Mouse (Mus musculus): ENCODE data around the gene Myzap. TPM values are rescaled to one million over a fixed set of nuclear protein-coding genes. Genes with fewer than 3 reads are reported as not detected.

Myzap gene
- total and polyA plus RNA-seq, 2 experiments from 2014 or later = 1.7 to 2.0 TPM

GRCm38 (mm10) chr9:71617363-71617762, 25.2 kb upstream of the Myzap start:
- Histone ChIP-seq H3K9me3 (ENCODE audit: low read length) (no peaks in the 10 kb centered on the region), H3K36me3 (ENCODE audit: insufficient read depth) (no peaks in the 10 kb centered on the region), H3K9ac (no peak overlapping the region), H3K4me3 (ENCODE audit: low read depth, low read length) (no peak overlapping the region), H3K4me1 (ENCODE audit: insufficient read depth) (no peaks in the 10 kb centered on the region), H3K27me3 (ENCODE audit: insufficient read depth, low read length) (no peaks in the 10 kb centered on the region), H3K27ac (ENCODE audit: low read depth, low read length) (no peak overlapping the region), H3K4me2 (ENCODE audit: low read depth) (no peak overlapping the region)
- WGBS = 64% methylated on average over 8 of the region's 8 CpGs
- no peak for DNase-seq
- TF ChIP-seq CTCF (IDR thresholded peaks at IDR 0.05; ENCODE audit: low read depth) = peak; percentile 59
- no peak for ATAC-seq

- H3K36me3 ChIP-seq (ENCODE audit: insufficient read depth) = no peaks in the 10 kb centered on the region
- DNase-seq = peak; percentile 86
- peak; percentile 91 for TF ChIP-seq CTCF (IDR thresholded peaks at IDR 0.05; ENCODE audit: low read depth)
- H3K27ac ChIP-seq (ENCODE audit: low read depth, low read length) = no peak overlapping the region
- no peaks in the 10 kb centered on the region for H3K27me3 ChIP-seq (ENCODE audit: insufficient read depth, low read length)
- no peak overlapping the region for H3K9ac ChIP-seq
- peak; percentile 60 for ATAC-seq
- H3K9me3 ChIP-seq (ENCODE audit: low read length) = no peaks in the 10 kb centered on the region
- no peak overlapping the region for H3K4me3 ChIP-seq (ENCODE audit: low read depth, low read length)
- no peak overlapping the region for H3K4me2 ChIP-seq (ENCODE audit: low read depth)
- WGBS = 4% methylated on average over 3 of the region's 3 CpGs
- no peaks in the 10 kb centered on the region for H3K4me1 ChIP-seq (ENCODE audit: insufficient read depth)
These were observed 24.0 kb upstream of the Myzap start for GRCm38 (mm10) chr9:71616185-71616584.

DNA sequence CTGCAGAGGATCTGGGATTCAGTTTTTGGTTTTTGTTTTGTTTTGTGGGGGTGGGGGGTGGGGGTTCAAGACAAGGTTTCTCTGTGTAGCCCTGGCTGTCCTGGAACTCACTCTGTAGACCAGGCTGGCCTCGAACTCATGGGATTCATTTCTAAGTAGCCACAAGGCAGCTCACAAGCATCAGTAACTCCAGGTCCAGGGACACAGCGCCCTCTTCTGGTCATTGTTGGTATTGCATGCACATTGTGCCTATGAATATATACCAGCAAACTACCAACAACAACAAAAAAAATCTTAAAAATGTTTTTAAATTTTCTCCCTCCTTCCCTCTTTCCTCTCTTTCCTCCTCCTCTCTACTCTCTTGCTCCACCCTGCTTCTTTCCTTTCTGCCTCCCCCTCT, 22.5 kb upstream of the Myzap start:
- no peak overlapping the region for H3K9ac ChIP-seq
- no peak overlapping the region for H3K4me3 ChIP-seq (ENCODE audit: low read depth, low read length)
- no peak overlapping the region for H3K4me2 ChIP-seq (ENCODE audit: low read depth)
- DNase-seq (peak; percentile 29), ATAC-seq (no peak)
- TF ChIP-seq CTCF (IDR thresholded peaks at IDR 0.05; ENCODE audit: low read depth) = peak; percentile 70
- H3K27me3 ChIP-seq (ENCODE audit: insufficient read depth, low read length) = no peaks in the 10 kb centered on the region
- no peaks in the 10 kb centered on the region for H3K36me3 ChIP-seq (ENCODE audit: insufficient read depth)
- no peak overlapping the region for H3K27ac ChIP-seq (ENCODE audit: low read depth, low read length)
- 28% methylated on average over 2 of the region's 2 CpGs for WGBS
- H3K9me3 ChIP-seq (ENCODE audit: low read length) = no peaks in the 10 kb centered on the region
- no peaks in the 10 kb centered on the region for H3K4me1 ChIP-seq (ENCODE audit: insufficient read depth)

DNA sequence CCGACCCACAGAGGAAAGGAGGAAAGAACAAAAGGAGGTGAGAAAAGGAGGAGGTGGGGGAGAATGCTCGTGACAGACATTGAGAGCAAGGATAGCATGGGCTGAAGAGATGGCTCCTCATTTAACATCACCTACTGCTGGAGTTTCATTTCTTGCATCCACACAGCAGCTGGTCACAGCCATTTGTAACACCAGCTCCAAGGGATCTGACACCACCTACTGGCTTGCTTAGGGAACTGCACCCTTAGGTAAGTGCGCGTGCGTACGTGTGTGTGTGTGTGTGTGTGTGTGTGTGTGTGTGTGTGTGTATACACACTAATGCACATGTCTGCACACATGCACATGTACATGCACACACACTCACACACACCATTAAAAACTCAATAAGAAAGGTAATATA, 20.8 kb upstream of the Myzap start:
- WGBS = 88% methylated on average over 6 of the region's 6 CpGs
- Histone ChIP-seq H3K4me3 (ENCODE audit: low read depth, low read length) (no peak overlapping the region), H3K27ac (ENCODE audit: low read depth, low read length) (no peak overlapping the region), H3K27me3 (ENCODE audit: insufficient read depth, low read length) (no peaks in the 10 kb centered on the region), H3K4me2 (ENCODE audit: low read depth) (no peak overlapping the region), H3K4me1 (ENCODE audit: insufficient read depth) (no peaks in the 10 kb centered on the region), H3K9me3 (ENCODE audit: low read length) (no peaks in the 10 kb centered on the region), H3K9ac (no peak overlapping the region), H3K36me3 (ENCODE audit: insufficient read depth) (no peaks in the 10 kb centered on the region)
- ATAC-seq = no peak
- TF ChIP-seq CTCF (IDR thresholded peaks at IDR 0.05; ENCODE audit: low read depth) = peak; percentile 73
- no peak for DNase-seq

GRCm38 (mm10) chr9:71611876-71612275, 19.7 kb upstream of the Myzap start:
- Histone ChIP-seq H3K4me1 (ENCODE audit: insufficient read depth) (no peaks in the 10 kb centered on the region), H3K9ac (no peak overlapping the region)
- WGBS = 72% methylated on average over 4 of the region's 4 CpGs

DNA sequence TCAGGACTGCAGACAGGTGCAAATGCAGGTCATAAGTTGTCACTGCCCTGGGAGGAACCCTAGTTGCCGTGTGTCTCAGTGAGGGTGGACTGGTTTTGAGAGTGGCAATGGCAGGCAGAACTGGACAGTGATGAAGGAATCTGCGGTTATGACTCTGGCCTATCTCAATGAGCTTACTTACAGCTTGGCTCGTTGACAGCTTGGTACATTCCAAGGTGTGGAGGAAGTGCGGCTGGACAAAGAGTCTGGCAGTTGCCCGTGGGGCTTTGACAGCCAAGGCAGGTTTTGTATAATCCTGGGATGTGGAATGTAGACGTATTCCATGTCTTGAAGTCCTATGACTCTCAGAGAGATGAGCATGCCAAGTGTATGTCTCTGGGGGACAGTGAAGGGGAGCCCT, 16.9 kb upstream of the Myzap start:
- H3K9me3 ChIP-seq (ENCODE audit: low read length) = no peaks in the 10 kb centered on the region
- DNase-seq = no peak
- no peaks in the 10 kb centered on the region for H3K36me3 ChIP-seq (ENCODE audit: insufficient read depth)
- H3K4me3 ChIP-seq (ENCODE audit: low read depth, low read length) = no peak overlapping the region
- H3K4me1 ChIP-seq (ENCODE audit: insufficient read depth) = no peaks in the 10 kb centered on the region
- 82% methylated on average over 6 of the region's 6 CpGs for WGBS
- no peak for TF ChIP-seq CTCF (IDR thresholded peaks at IDR 0.05; ENCODE audit: low read depth)
- H3K27me3 ChIP-seq (ENCODE audit: insufficient read depth, low read length) = no peaks in the 10 kb centered on the region
- H3K4me2 ChIP-seq (ENCODE audit: low read depth) = no peak overlapping the region
- no peak overlapping the region for H3K27ac ChIP-seq (ENCODE audit: low read depth, low read length)
- H3K9ac ChIP-seq = no peak overlapping the region
- ATAC-seq = no peak

More at GRCm38 (mm10) chr9:71611876-71612275, 19.7 kb upstream of the Myzap start:
- TF ChIP-seq CTCF (IDR thresholded peaks at IDR 0.05; ENCODE audit: low read depth) = no peak
- Histone ChIP-seq H3K4me2 (ENCODE audit: low read depth) (no peak overlapping the region), H3K36me3 (ENCODE audit: insufficient read depth) (no peaks in the 10 kb centered on the region), H3K4me3 (ENCODE audit: low read depth, low read length) (no peak overlapping the region), H3K9me3 (ENCODE audit: low read length) (no peaks in the 10 kb centered on the region), H3K27ac (ENCODE audit: low read depth, low read length) (no peak overlapping the region), H3K27me3 (ENCODE audit: insufficient read depth, low read length) (no peaks in the 10 kb centered on the region)
- DNase-seq (no peak), ATAC-seq (no peak)

DNA sequence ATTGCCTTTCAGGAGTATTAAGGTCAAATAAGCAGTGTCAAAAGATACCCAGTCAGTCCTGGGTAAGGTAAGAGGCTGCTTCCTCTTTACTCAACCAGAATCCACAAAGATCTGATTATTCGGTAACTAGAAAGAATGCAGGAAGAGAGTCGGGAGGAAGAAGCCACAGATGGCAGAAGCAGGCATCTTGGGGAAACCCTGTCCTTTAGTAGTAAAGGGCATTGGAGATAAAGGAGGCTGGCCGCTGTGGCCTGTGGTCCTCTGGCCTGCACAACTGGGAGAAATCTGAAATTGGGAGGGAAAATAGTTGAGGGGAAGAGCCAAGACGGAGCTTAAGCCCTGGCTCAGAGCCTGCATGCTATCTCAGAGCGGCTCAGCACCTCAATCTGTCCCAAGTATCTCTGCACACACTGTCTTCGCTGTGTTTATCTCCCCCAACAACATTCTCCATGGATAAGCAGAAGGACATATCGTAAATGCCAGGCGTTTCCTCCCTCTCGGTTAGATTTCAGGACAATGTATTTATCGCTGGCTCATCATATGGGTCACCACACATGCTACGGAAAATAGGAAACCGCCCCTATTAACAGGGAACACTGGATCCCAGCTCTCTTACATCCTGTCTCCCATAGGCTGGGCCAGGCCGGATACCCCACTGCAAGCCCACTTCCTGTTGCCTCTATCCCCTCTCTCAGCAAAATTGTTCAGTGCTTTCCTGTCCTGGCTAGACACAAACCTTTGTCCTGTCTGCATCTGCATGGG, 14.3 kb upstream of the Myzap start:
- no peak overlapping the region for H3K27ac ChIP-seq (ENCODE audit: low read depth, low read length)
- no peaks in the 10 kb centered on the region for H3K4me1 ChIP-seq (ENCODE audit: insufficient read depth)
- no peaks in the 10 kb centered on the region for H3K9me3 ChIP-seq (ENCODE audit: low read length)
- ATAC-seq (no peak), DNase-seq (no peak)
- no peak overlapping the region for H3K4me3 ChIP-seq (ENCODE audit: low read depth, low read length)
- no peak overlapping the region for H3K4me2 ChIP-seq (ENCODE audit: low read depth)
- H3K9ac ChIP-seq = no peak overlapping the region
- WGBS = 68% methylated on average over 13 of the region's 13 CpGs
- no peaks in the 10 kb centered on the region for H3K27me3 ChIP-seq (ENCODE audit: insufficient read depth, low read length)
- H3K36me3 ChIP-seq (ENCODE audit: insufficient read depth) = no peaks in the 10 kb centered on the region
- no peak for TF ChIP-seq CTCF (IDR thresholded peaks at IDR 0.05; ENCODE audit: low read depth)

All from forebrain, postnatal 0 days (tissue).